Mouse (Mus musculus) thymus, postnatal 36 days (tissue): ENCODE measurements around the gene Hsph1.

Source experiments
- DNase-seq, 2 experiments: peaks; one replicate each; pipeline ENCODE4 v3.0.0; 2022; ENCODE audit warnings: mixed read lengths in 2 of 2

Gene Hsph1

GRCm38 (mm10) chr5:149641277-149641892, 5.2 kb upstream of the Hsph1 start:
- DNase-seq = no peak

- DNase-seq = no peak
Measured at GRCm38 (mm10) chr5:149637306-149637705, 1.1 kb upstream of the Hsph1 start.

- no peak for DNase-seq
Measured at GRCm38 (mm10) chr5:149635556-149635955, 620 bp downstream of the Hsph1 start.

GRCm38 (mm10) chr5:149634409-149635035, 1.7 kb downstream of the Hsph1 start:
- DNase-seq = no peak

- DNase-seq = no peak
Measured at GRCm38 (mm10) chr5:149625547-149625946, 10.6 kb downstream of the Hsph1 start.

GRCm38 (mm10) chr5:149623815-149624675, 12.1 kb downstream of the Hsph1 start:
- DNase-seq = no peak

- no peak for DNase-seq
Measured at GRCm38 (mm10) chr5:149622644-149623043, 13.5 kb downstream of the Hsph1 start.

GRCm38 (mm10) chr5:149622152-149622551, 14.0 kb downstream of the Hsph1 start:
- DNase-seq = no peak

- no peak for DNase-seq
Measured at GRCm38 (mm10) chr5:149617776-149618425, 18.3 kb downstream of the Hsph1 start.

GRCm38 (mm10) chr5:149616817-149617216, 19.4 kb downstream of the Hsph1 start:
- no peak for DNase-seq

GRCm38 (mm10) chr5:149616138-149616537, 20.0 kb downstream of the Hsph1 start:
- no peak for DNase-seq

- no peak for DNase-seq
Measured at GRCm38 (mm10) chr5:149612740-149613139, 23.4 kb downstream of the Hsph1 start.

- no peak for DNase-seq
Measured at GRCm38 (mm10) chr5:149612165-149612518, 24.0 kb downstream of the Hsph1 start.

- no peak for DNase-seq
Measured at GRCm38 (mm10) chr5:149611476-149612164, 24.6 kb downstream of the Hsph1 start.

- no peak for DNase-seq
Measured at GRCm38 (mm10) chr5:149607083-149607720, 29.0 kb downstream of the Hsph1 start.

- DNase-seq = no peak
Measured at GRCm38 (mm10) chr5:149603241-149603640, 32.9 kb downstream of the Hsph1 start.

GRCm38 (mm10) chr5:149601996-149602395, 34.2 kb downstream of the Hsph1 start:
- no peak for DNase-seq

- DNase-seq = no peak
Measured at GRCm38 (mm10) chr5:149597351-149597750, 38.8 kb downstream of the Hsph1 start.

- DNase-seq = no peak
Measured at GRCm38 (mm10) chr5:149594215-149594614, 42.0 kb downstream of the Hsph1 start.

- no peak for DNase-seq
Measured at GRCm38 (mm10) chr5:149589932-149590331, 46.2 kb downstream of the Hsph1 start.

GRCm38 (mm10) chr5:149588814-149589534, 47.2 kb downstream of the Hsph1 start:
- DNase-seq = no peak
